Mouse (Mus musculus) small intestine, adult 2 months (tissue): Measurements from ENCODE around the gene Bcl9.

Experiments used
- CTCF ChIP-seq: fragments of 200-500 bp; IDR thresholded peaks from 2 replicates; pipeline ENCODE4 v1.5.1; 2012; ENCODE audit warnings: low read depth, mild to moderate bottlenecking, control low read depth, inconsistent platforms, low read length, moderate library complexity, mixed read lengths; ENCODE audit not compliant: insufficient replicate concordance, insufficient read length; ENCODE audit errors: extremely low read depth
- POLR2A ChIP-seq: fragments of 200-500 bp; IDR thresholded peaks from 2 replicates; pipeline ENCODE4 v1.6.1; 2012; ENCODE audit warnings: low read depth, mild to moderate bottlenecking, control low read depth, inconsistent platforms, low read length, moderate library complexity

GRCm38 (mm10) chr3:97309748-97310536 lies 12.2 kb upstream of the Bcl9 start:
- TF ChIP-seq POLR2A (no peak), CTCF (no peak)
